Mouse (Mus musculus): ENCODE data around the gene Zbtb22. TPM values are rescaled to one million over a fixed set of nuclear protein-coding genes. Genes with fewer than 3 reads are reported as not detected.

The Zbtb22 gene
- polyA plus RNA-seq, 1 experiment from 2014 or later = 15.4 TPM

DNA sequence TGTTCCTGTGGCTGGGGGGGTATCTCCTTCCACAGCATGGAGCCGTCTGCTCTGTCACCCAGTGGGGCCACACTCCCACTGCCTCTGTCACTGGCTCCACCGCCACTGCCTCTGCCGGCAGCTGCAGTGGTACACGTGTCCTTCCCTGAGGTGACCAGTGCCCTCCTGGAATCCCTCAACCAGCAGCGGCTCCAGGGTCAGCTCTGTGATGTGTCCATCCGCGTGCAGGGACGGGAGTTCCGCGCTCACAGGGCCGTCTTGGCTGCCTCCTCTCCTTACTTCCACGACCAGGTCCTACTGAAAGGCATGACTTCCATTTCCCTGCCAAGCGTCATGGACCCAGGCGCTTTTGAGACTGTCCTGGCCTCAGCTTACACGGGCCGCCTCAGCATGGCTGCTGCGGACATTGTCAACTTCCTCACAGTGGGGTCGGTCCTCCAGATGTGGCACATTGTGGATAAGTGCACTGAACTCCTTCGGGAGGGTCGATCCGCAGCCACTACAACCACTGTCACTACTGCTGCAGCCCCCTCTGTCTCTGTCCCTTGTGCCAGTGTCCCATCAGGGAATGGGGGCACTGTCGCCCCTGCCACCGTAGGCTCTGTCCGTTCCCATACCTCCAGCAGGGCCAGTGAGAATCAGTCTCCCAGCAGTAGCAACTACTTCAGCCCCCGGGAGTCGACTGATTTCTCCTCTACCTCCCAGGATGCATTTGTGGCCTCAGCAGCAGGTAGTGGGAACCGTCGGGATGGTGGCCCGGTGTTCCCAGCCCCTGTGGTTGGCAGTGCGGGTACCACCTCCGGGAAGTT, 1.3 kb downstream of the Zbtb22 start:
- H3K36me3 ChIP-seq = peaks cover 32% of the 10 kb centered on the region
- H3K4me3 ChIP-seq (replicated peaks) = peak overlapping the region; percentile 58
- no peaks in the 10 kb centered on the region for H3K27me3 ChIP-seq (replicated peaks)
- no peak for ATAC-seq (ENCODE audit: insufficient read depth, low FRiP score, low read depth)
- H3K27ac ChIP-seq = peak overlapping the region; percentile 87; the same call in 1 of the 2 replicates
- 73% methylated on average over 31 of the region's 31 CpGs for WGBS
- H3K4me2 ChIP-seq = peak overlapping the region; percentile 70
- H3K4me1 ChIP-seq = peaks cover 24% of the 10 kb centered on the region
- H3K9me3 ChIP-seq = no peaks in the 10 kb centered on the region
- no peak overlapping the region for H3K9ac ChIP-seq

GRCm38 (mm10) chr17:33917656-33918292, 2.1 kb downstream of the Zbtb22 start:
- WGBS = 80% methylated on average over 18 of the region's 18 CpGs
- Histone ChIP-seq H3K27me3 (replicated peaks) (no peaks in the 10 kb centered on the region), H3K4me2 (0 out of 2 replicates have a peak overlapping the region, but pooled peaks have one; percentile 3), H3K36me3 (peaks cover 27% of the 10 kb centered on the region), H3K4me3 (replicated peaks) (no peak overlapping the region; the same call in 1 of the 2 replicates), H3K27ac (no peak overlapping the region; the same call in 1 of the 2 replicates), H3K9ac (no peak overlapping the region), H3K4me1 (peaks cover 24% of the 10 kb centered on the region), H3K9me3 (no peaks in the 10 kb centered on the region)
- ATAC-seq (ENCODE audit: insufficient read depth, low FRiP score, low read depth) = no peak

GRCm38 (mm10) chr17:33918293-33919203, 2.8 kb downstream of the Zbtb22 start:
- peak overlapping the region; percentile 91 for H3K27ac ChIP-seq
- WGBS = 52% methylated on average over 37 of the region's 37 CpGs
- no peaks in the 10 kb centered on the region for H3K27me3 ChIP-seq (replicated peaks)
- ATAC-seq (ENCODE audit: insufficient read depth, low FRiP score, low read depth) = no peak
- H3K4me3 ChIP-seq (replicated peaks) = peak overlapping the region; percentile 72
- peaks cover 21% of the 10 kb centered on the region for H3K36me3 ChIP-seq
- peaks cover 24% of the 10 kb centered on the region for H3K4me1 ChIP-seq
- H3K4me2 ChIP-seq = peak overlapping the region; percentile 94
- 0 out of 2 replicates have a peak overlapping the region, but pooled peaks have one; percentile 70 for H3K9ac ChIP-seq
- H3K9me3 ChIP-seq = no peaks in the 10 kb centered on the region

DNA sequence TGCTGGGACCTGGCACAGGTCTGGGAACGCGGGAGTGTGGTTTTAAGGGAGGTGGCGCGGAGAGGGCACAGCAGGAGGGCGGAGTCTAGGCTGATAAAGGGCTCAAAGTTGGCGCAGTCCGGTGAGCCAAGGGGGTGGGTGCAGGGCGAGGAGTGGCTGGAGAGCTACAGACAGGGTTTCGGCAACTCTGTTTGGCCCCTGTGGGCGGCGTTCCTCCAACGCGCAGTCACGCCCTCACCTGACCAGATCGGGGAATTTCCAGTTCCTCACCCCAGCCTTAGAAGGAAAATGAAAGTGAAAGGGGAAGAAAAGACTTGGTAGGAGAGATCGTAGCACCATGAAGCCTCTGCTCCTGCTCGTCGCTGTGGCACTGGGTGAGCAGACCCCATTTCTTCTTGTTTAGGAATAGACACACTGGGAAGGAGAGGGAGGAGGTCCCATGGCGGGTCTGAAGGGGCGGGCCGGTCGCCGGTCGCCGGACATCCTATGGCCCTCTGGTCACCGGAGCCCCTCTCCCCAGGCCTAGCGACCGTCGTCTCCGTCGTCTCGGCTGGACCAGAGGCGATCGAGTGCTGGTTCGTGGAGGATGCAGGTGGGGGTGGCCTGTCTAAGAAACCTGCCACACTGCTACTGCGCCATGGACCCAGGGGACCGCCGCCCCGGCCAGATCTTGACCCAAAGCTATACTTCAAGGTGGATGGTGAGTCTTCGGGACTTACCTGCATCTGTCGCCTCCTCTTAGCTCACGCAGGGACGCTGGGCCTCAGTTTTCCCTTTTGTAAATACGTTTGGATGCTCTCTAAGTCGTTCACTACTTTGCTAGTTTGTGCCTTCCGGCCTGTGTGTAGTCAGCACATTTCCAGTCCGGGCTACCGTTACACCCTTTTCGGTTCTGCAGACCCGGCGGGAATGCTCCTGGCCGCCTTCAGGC, 3.9 kb downstream of the Zbtb22 start:
- Histone ChIP-seq H3K4me1 (peaks cover 24% of the 10 kb centered on the region), H3K4me2 (peak overlapping the region; percentile 94), H3K9me3 (no peaks in the 10 kb centered on the region), H3K27ac (peak overlapping the region; percentile 91), H3K36me3 (peaks cover 15% of the 10 kb centered on the region; the same call in 1 of the 2 replicates), H3K27me3 (replicated peaks) (no peaks in the 10 kb centered on the region), H3K9ac (peak overlapping the region; percentile 70), H3K4me3 (replicated peaks) (peak overlapping the region; percentile 72)
- peak; percentile 67 for ATAC-seq (ENCODE audit: insufficient read depth, low FRiP score, low read depth)
- 1% methylated on average over 51 of the region's 52 CpGs for WGBS

GRCm38 (mm10) chr17:33920282-33921097, 4.8 kb downstream of the Zbtb22 start:
- peaks cover 15% of the 10 kb centered on the region; the same call in 1 of the 2 replicates for H3K36me3 ChIP-seq
- H3K4me2 ChIP-seq = peak overlapping the region; percentile 94
- H3K27ac ChIP-seq = peak overlapping the region; percentile 91
- no peaks in the 10 kb centered on the region for H3K9me3 ChIP-seq
- H3K9ac ChIP-seq = peak overlapping the region; percentile 70
- H3K4me3 ChIP-seq (replicated peaks) = peak overlapping the region; percentile 72
- H3K4me1 ChIP-seq = peaks cover 19% of the 10 kb centered on the region
- ATAC-seq (ENCODE audit: insufficient read depth, low FRiP score, low read depth) = peak; percentile 11; the same call in 1 of the 2 replicates
- WGBS = under 1% methylated on average over 36 of the region's 36 CpGs
- H3K27me3 ChIP-seq (replicated peaks) = no peaks in the 10 kb centered on the region

DNA sequence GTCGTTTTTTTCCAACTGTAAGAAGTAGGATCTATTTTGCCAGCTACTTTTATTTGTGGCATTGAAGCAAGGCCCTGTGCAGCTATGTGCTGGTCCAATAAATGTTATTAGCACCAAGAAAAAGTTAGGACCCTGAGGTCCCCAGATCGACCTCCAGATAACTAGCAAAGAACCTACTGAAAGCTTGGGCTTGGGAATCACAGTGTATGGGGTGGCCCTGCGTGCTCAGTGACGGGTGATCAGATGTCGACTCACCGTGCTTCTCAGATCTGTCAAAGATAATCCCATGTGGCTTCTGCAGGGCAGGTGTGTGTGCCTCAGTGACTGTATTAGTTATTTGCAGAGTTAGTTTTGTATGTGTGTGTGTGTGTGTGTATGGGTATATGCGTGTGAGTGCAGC, 5.7 kb downstream of the Zbtb22 start:
- peak overlapping the region; percentile 72; the same call in 1 of the 2 replicates for H3K4me3 ChIP-seq (replicated peaks)
- no peaks in the 10 kb centered on the region for H3K9me3 ChIP-seq
- 84% methylated on average over 7 of the region's 7 CpGs for WGBS
- H3K27ac ChIP-seq = no peak overlapping the region
- H3K4me2 ChIP-seq = no peak overlapping the region
- peaks cover 19% of the 10 kb centered on the region for H3K4me1 ChIP-seq
- no peaks in the 10 kb centered on the region for H3K27me3 ChIP-seq (replicated peaks)
- H3K9ac ChIP-seq = no peak overlapping the region
- peaks cover 15% of the 10 kb centered on the region for H3K36me3 ChIP-seq
- ATAC-seq (ENCODE audit: insufficient read depth, low FRiP score, low read depth) = no peak

- Histone ChIP-seq H3K9ac (no peak overlapping the region), H3K36me3 (no peaks in the 10 kb centered on the region; the same call in 1 of the 2 replicates), H3K4me1 (peaks cover 9% of the 10 kb centered on the region), H3K27me3 (replicated peaks) (no peaks in the 10 kb centered on the region), H3K4me2 (no peak overlapping the region), H3K9me3 (no peaks in the 10 kb centered on the region), H3K4me3 (replicated peaks) (no peak overlapping the region), H3K27ac (no peak overlapping the region)
- 79% methylated on average over 10 of the region's 10 CpGs for WGBS
- ATAC-seq (ENCODE audit: insufficient read depth, low FRiP score, low read depth) = no peak
Measured at GRCm38 (mm10) chr17:33924577-33925283, 9.0 kb downstream of the Zbtb22 start.

- H3K27me3 ChIP-seq (replicated peaks) = no peaks in the 10 kb centered on the region
- H3K9ac ChIP-seq = no peak overlapping the region
- no peak overlapping the region for H3K27ac ChIP-seq
- no peak overlapping the region for H3K4me3 ChIP-seq (replicated peaks)
- H3K4me2 ChIP-seq = no peak overlapping the region
- WGBS = 80% methylated on average over 21 of the region's 21 CpGs
- peaks cover 9% of the 10 kb centered on the region for H3K4me1 ChIP-seq
- no peaks in the 10 kb centered on the region for H3K9me3 ChIP-seq
- no peak for ATAC-seq (ENCODE audit: insufficient read depth, low FRiP score, low read depth)
- no peaks in the 10 kb centered on the region; the same call in 1 of the 2 replicates for H3K36me3 ChIP-seq
Measured at GRCm38 (mm10) chr17:33925406-33926116, 9.9 kb downstream of the Zbtb22 start.

GRCm38 (mm10) chr17:33926207-33926932, 10.7 kb downstream of the Zbtb22 start:
- 71% methylated on average over 17 of the region's 17 CpGs for WGBS
- Histone ChIP-seq H3K4me2 (no peak overlapping the region), H3K9me3 (no peaks in the 10 kb centered on the region), H3K27me3 (replicated peaks) (no peaks in the 10 kb centered on the region), H3K27ac (no peak overlapping the region), H3K9ac (no peak overlapping the region), H3K4me3 (replicated peaks) (no peak overlapping the region), H3K4me1 (peaks cover 15% of the 10 kb centered on the region), H3K36me3 (no peaks in the 10 kb centered on the region; the same call in 1 of the 2 replicates)
- no peak for ATAC-seq (ENCODE audit: insufficient read depth, low FRiP score, low read depth)

Data from stomach, embryonic 15.5 days (tissue).